Mouse (Mus musculus) brain, embryonic 14.5 days (tissue): ENCODE results near the gene Prcd.

Experiments used
- CTCF ChIP-seq: fragments of 200-500 bp; IDR thresholded peaks from 2 replicates; pipeline ENCODE4 v1.5.1; 2012; ENCODE audit warnings: inconsistent platforms, mild to moderate bottlenecking, moderate library complexity, borderline replicate concordance; ENCODE audit not compliant: insufficient read depth, insufficient read length; ENCODE audit errors: extremely low read depth
- POLR2A ChIP-seq: fragments of 200-500 bp; IDR thresholded peaks from 2 replicates; pipeline ENCODE4 v1.6.1; 2012; ENCODE audit warnings: mild to moderate bottlenecking, inconsistent platforms, borderline replicate concordance; ENCODE audit not compliant: poor library complexity, insufficient read depth, insufficient read length, severe bottlenecking; ENCODE audit errors: extremely low read depth

GRCm38 (mm10) chr11:116677711-116678441, 24.5 kb downstream of the Prcd start:
- TF ChIP-seq POLR2A: no peak
- no peak for TF ChIP-seq CTCF
